Mouse (Mus musculus) c-Kit-positive CD71-positive TER-119-negative erythroid progenitor cells, embryonic 14.5 days (primary cell): ENCODE measurements around the gene Tbce.
"Not testable (repeated sequence)": the region's sequence is repeated elsewhere in the genome, so short reads cannot be mapped to it uniquely, and the experiment has no call there.

Experiments used
- DNase-seq: peaks from one replicate; pipeline ENCODE4 v3.0.0-alpha.2; 2013; ENCODE audit warnings: low read depth

The Tbce gene

GRCm38 (mm10) chr13:14033309-14034072, 5.9 kb downstream of the Tbce start:
- DNase-seq, result peak; percentile 73

GRCm38 (mm10) chr13:14026154-14026820, 13.2 kb downstream of the Tbce start:
- DNase-seq, result no peak

GRCm38 (mm10) chr13:14025554-14025953, 13.9 kb downstream of the Tbce start:
- no peak for DNase-seq

- DNase-seq, result not testable (repeated sequence)
These were observed 18.0 kb downstream of the Tbce start for GRCm38 (mm10) chr13:14021417-14021816.

- no peak for DNase-seq
These were observed 20.6 kb downstream of the Tbce start for GRCm38 (mm10) chr13:14018852-14019251.

- no peak for DNase-seq
These were observed 21.2 kb downstream of the Tbce start for GRCm38 (mm10) chr13:14018283-14018682.

- no peak for DNase-seq
These were observed 23.8 kb downstream of the Tbce start for GRCm38 (mm10) chr13:14015609-14016008.

- DNase-seq, result no peak
These were observed 24.9 kb downstream of the Tbce start for GRCm38 (mm10) chr13:14014540-14014939.

GRCm38 (mm10) chr13:14014001-14014400, 25.4 kb downstream of the Tbce start:
- no peak for DNase-seq

- no peak for DNase-seq
These were observed 27.9 kb downstream of the Tbce start for GRCm38 (mm10) chr13:14011454-14011995.

GRCm38 (mm10) chr13:14006056-14006455, 33.4 kb downstream of the Tbce start:
- no peak for DNase-seq

GRCm38 (mm10) chr13:14004999-14005398, 34.4 kb downstream of the Tbce start:
- no peak for DNase-seq

- DNase-seq, result no peak
These were observed 35.4 kb downstream of the Tbce start for GRCm38 (mm10) chr13:14004086-14004485.

GRCm38 (mm10) chr13:14002706-14003105, 36.7 kb downstream of the Tbce start:
- DNase-seq, result no peak

GRCm38 (mm10) chr13:13997476-13997875, 42.0 kb downstream of the Tbce start:
- DNase-seq, result no peak

- no peak for DNase-seq
These were observed 44.4 kb downstream of the Tbce start for GRCm38 (mm10) chr13:13995046-13995445.

- DNase-seq, result no peak
These were observed 46.4 kb downstream of the Tbce start for GRCm38 (mm10) chr13:13993041-13993440.

GRCm38 (mm10) chr13:13990391-13990790, 49.0 kb downstream of the Tbce start:
- DNase-seq, result no peak

GRCm38 (mm10) chr13:13989135-13989534, 50.3 kb downstream of the Tbce start:
- DNase-seq, result no peak

- DNase-seq, result no peak
These were observed 55.9 kb downstream of the Tbce start for GRCm38 (mm10) chr13:13983523-13983922.

- DNase-seq, result not testable (repeated sequence)
These were observed 57.6 kb downstream of the Tbce start for GRCm38 (mm10) chr13:13981842-13982241.

GRCm38 (mm10) chr13:13969796-13970195, 69.6 kb downstream of the Tbce start:
- DNase-seq, result no peak

- peak; percentile 65 for DNase-seq
These were observed 70.8 kb downstream of the Tbce start for GRCm38 (mm10) chr13:13968629-13969111.
